Mouse (Mus musculus): ENCODE data around the gene Cdh23. TPM values are rescaled to one million over a fixed set of nuclear protein-coding genes. Genes with fewer than 3 reads are reported as not detected.
A peak's percentile ranks its signal among the peaks of the same experiment; 100 is the strongest.

The Cdh23 gene
- polyA plus RNA-seq, 1 experiment from 2014 or later: 0.53 TPM

GRCm38 (mm10) chr10:60737169-60737728 lies 41.0 kb upstream of the Cdh23 start:
- Histone ChIP-seq H3K4me2 (ENCODE audit: low read depth, low read length) (no peak overlapping the region), H3K4me3 (replicated peaks; ENCODE audit: low read length) (no peak overlapping the region), H3K27me3 (ENCODE audit: control insufficient read depth, insufficient read depth, low read length) (no peaks in the 10 kb centered on the region), H3K9me3 (replicated peaks; ENCODE audit: control insufficient read depth, low read length) (no peaks in the 10 kb centered on the region), H3K9ac (ENCODE audit: low read length) (no peak overlapping the region; the same call in 1 of the 2 replicates), H3K36me3 (ENCODE audit: control insufficient read depth, insufficient read depth, low read length) (0 out of 2 replicates have a peak, but pooled peaks cover 4% of the 10 kb centered on the region), H3K27ac (ENCODE audit: low read length) (no peak overlapping the region), H3K4me1 (ENCODE audit: control insufficient read depth, insufficient read depth, low read length) (no peaks in the 10 kb centered on the region)
- ATAC-seq (ENCODE audit: insufficient read depth, low FRiP score): no peak
- WGBS: 75% methylated on average over 11 of the region's 11 CpGs

DNA sequence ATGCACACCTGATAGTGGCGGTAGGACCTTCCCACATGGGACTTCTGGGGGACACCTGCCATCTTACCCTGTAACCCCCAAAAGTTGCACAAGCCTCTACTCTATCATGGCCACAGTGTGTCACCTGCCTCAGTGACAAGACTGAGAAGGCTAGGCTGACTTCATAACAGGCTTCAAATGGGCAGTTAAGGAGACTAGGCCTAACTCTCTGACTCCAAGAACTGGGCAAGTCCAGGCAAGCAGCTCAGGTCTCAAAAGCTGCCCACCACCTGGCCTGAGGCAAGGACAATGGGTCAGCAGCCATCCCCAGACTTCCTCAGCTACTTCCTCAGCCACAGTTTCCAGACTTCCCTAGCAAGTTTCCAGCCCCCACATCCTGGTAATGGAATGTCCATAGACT lies 39.4 kb upstream of the Cdh23 start:
- 93% methylated on average over 1 of the region's 1 CpGs for WGBS
- H3K4me1 ChIP-seq (ENCODE audit: control insufficient read depth, insufficient read depth, low read length): no peaks in the 10 kb centered on the region

GRCm38 (mm10) chr10:60733471-60733870 lies 37.2 kb upstream of the Cdh23 start:
- no peaks in the 10 kb centered on the region for H3K9me3 ChIP-seq (replicated peaks; ENCODE audit: control insufficient read depth, low read length)
- no peak overlapping the region for H3K4me2 ChIP-seq (ENCODE audit: low read depth, low read length)
- H3K36me3 ChIP-seq (ENCODE audit: control insufficient read depth, insufficient read depth, low read length): no peaks in the 10 kb centered on the region
- WGBS: 68% methylated on average over 8 of the region's 8 CpGs
- H3K4me3 ChIP-seq (replicated peaks; ENCODE audit: low read length): no peak overlapping the region
- H3K4me1 ChIP-seq (ENCODE audit: control insufficient read depth, insufficient read depth, low read length): no peaks in the 10 kb centered on the region
- no peak for ATAC-seq (ENCODE audit: insufficient read depth, low FRiP score)
- H3K9ac ChIP-seq (ENCODE audit: low read length): no peak overlapping the region
- H3K27ac ChIP-seq (ENCODE audit: low read length): no peak overlapping the region
- H3K27me3 ChIP-seq (ENCODE audit: control insufficient read depth, insufficient read depth, low read length): no peaks in the 10 kb centered on the region

More for the DNA sequence above, 39.4 kb upstream of the Cdh23 start:
- Histone ChIP-seq H3K4me2 (ENCODE audit: low read depth, low read length) (no peak overlapping the region), H3K4me3 (replicated peaks; ENCODE audit: low read length) (no peak overlapping the region), H3K27me3 (ENCODE audit: control insufficient read depth, insufficient read depth, low read length) (no peaks in the 10 kb centered on the region), H3K9ac (ENCODE audit: low read length) (no peak overlapping the region), H3K36me3 (ENCODE audit: control insufficient read depth, insufficient read depth, low read length) (no peaks in the 10 kb centered on the region), H3K27ac (ENCODE audit: low read length) (no peak overlapping the region), H3K9me3 (replicated peaks; ENCODE audit: control insufficient read depth, low read length) (no peaks in the 10 kb centered on the region)
- ATAC-seq (ENCODE audit: insufficient read depth, low FRiP score): no peak

DNA sequence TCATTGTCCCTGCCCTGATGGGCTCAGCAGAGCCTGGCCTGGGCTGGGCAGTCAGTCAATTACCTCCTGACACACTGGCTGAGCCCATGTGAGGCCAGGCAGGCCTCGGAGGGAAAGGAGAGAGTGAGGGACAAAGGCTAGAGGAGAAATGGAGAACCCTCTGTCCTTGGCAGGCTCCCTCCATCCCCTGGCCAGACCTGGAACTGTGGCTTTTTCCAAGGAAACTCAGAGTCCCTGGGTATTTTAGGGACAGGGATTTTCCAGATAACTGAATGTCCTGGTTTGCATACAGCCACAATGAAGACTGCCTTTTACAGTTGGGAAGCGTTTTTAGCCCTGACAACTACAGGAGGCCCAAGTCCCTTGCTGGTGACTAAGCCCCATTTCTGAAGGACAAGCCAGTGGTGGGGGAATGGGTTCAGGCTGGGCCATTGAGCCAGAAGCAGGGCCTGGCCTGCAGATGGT lies 36.1 kb upstream of the Cdh23 start:
- H3K36me3 ChIP-seq (ENCODE audit: control insufficient read depth, insufficient read depth, low read length): no peaks in the 10 kb centered on the region
- no peaks in the 10 kb centered on the region for H3K27me3 ChIP-seq (ENCODE audit: control insufficient read depth, insufficient read depth, low read length)
- H3K4me2 ChIP-seq (ENCODE audit: low read depth, low read length): no peak overlapping the region
- H3K9me3 ChIP-seq (replicated peaks; ENCODE audit: control insufficient read depth, low read length): no peaks in the 10 kb centered on the region
- 0 out of 2 replicates have a peak, but pooled peaks cover 3% of the 10 kb centered on the region for H3K4me1 ChIP-seq (ENCODE audit: control insufficient read depth, insufficient read depth, low read length)
- H3K9ac ChIP-seq (ENCODE audit: low read length): no peak overlapping the region
- no peak overlapping the region for H3K27ac ChIP-seq (ENCODE audit: low read length)
- WGBS: 59% methylated on average over 2 of the region's 2 CpGs
- no peak overlapping the region for H3K4me3 ChIP-seq (replicated peaks; ENCODE audit: low read length)
- no peak for ATAC-seq (ENCODE audit: insufficient read depth, low FRiP score)

- no peaks in the 10 kb centered on the region for H3K27me3 ChIP-seq (ENCODE audit: control insufficient read depth, insufficient read depth, low read length)
- 32% methylated on average over 5 of the region's 5 CpGs for WGBS
- no peak overlapping the region for H3K4me3 ChIP-seq (replicated peaks; ENCODE audit: low read length)
- no peak overlapping the region for H3K9ac ChIP-seq (ENCODE audit: low read length)
- no peak overlapping the region for H3K4me2 ChIP-seq (ENCODE audit: low read depth, low read length)
- H3K27ac ChIP-seq (ENCODE audit: low read length): no peak overlapping the region
- no peak for ATAC-seq (ENCODE audit: insufficient read depth, low FRiP score)
- H3K4me1 ChIP-seq (ENCODE audit: control insufficient read depth, insufficient read depth, low read length): 0 out of 2 replicates have a peak, but pooled peaks cover 3% of the 10 kb centered on the region
- no peaks in the 10 kb centered on the region for H3K9me3 ChIP-seq (replicated peaks; ENCODE audit: control insufficient read depth, low read length)
- no peaks in the 10 kb centered on the region for H3K36me3 ChIP-seq (ENCODE audit: control insufficient read depth, insufficient read depth, low read length)
These were observed 35.5 kb upstream of the Cdh23 start for GRCm38 (mm10) chr10:60731742-60732141.

GRCm38 (mm10) chr10:60727301-60727700 lies 31.0 kb upstream of the Cdh23 start:
- Histone ChIP-seq H3K9me3 (replicated peaks; ENCODE audit: control insufficient read depth, low read length) (no peaks in the 10 kb centered on the region), H3K4me1 (ENCODE audit: control insufficient read depth, insufficient read depth, low read length) (0 out of 2 replicates have a peak, but pooled peaks cover 3% of the 10 kb centered on the region), H3K4me3 (replicated peaks; ENCODE audit: low read length) (no peak overlapping the region), H3K9ac (ENCODE audit: low read length) (no peak overlapping the region), H3K36me3 (ENCODE audit: control insufficient read depth, insufficient read depth, low read length) (no peaks in the 10 kb centered on the region), H3K27me3 (ENCODE audit: control insufficient read depth, insufficient read depth, low read length) (no peaks in the 10 kb centered on the region), H3K27ac (ENCODE audit: low read length) (no peak overlapping the region), H3K4me2 (ENCODE audit: low read depth, low read length) (no peak overlapping the region)
- WGBS: 26% methylated on average over 5 of the region's 5 CpGs
- peak; percentile 15; the same call in 1 of the 2 replicates for ATAC-seq (ENCODE audit: insufficient read depth, low FRiP score)

- 81% methylated on average over 3 of the region's 3 CpGs for WGBS
- Histone ChIP-seq H3K27ac (ENCODE audit: low read length) (no peak overlapping the region), H3K27me3 (ENCODE audit: control insufficient read depth, insufficient read depth, low read length) (no peaks in the 10 kb centered on the region)
These were observed 30.6 kb upstream of the Cdh23 start for GRCm38 (mm10) chr10:60726896-60727295.

DNA sequence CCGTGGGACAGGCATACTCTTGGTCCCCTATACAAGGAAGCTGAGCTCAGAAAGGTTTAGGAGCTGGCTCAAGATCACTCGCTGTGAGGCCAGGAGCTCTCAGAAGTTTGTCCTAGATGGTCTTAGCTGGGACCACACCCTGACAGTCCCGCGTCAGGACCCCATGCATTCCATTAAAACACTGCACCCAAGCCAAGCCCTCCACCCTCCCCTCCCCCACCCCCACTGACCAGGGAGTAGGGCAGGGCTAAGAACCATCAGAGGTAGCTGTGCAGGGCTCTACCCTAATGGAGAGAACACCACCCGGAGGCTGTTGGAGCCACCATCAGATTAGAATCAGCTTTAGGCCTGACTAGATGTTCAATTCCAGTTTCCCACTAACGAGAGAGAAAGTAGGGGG lies 28.2 kb upstream of the Cdh23 start:
- H3K27me3 ChIP-seq (ENCODE audit: control insufficient read depth, insufficient read depth, low read length): no peaks in the 10 kb centered on the region
- 69% methylated on average over 6 of the region's 6 CpGs for WGBS

More at GRCm38 (mm10) chr10:60726896-60727295, 30.6 kb upstream of the Cdh23 start:
- no peak overlapping the region for H3K4me2 ChIP-seq (ENCODE audit: low read depth, low read length)
- 0 out of 2 replicates have a peak, but pooled peaks have one; percentile 44 for ATAC-seq (ENCODE audit: insufficient read depth, low FRiP score)
- 0 out of 2 replicates have a peak, but pooled peaks cover 3% of the 10 kb centered on the region for H3K4me1 ChIP-seq (ENCODE audit: control insufficient read depth, insufficient read depth, low read length)
- H3K9ac ChIP-seq (ENCODE audit: low read length): no peak overlapping the region
- H3K36me3 ChIP-seq (ENCODE audit: control insufficient read depth, insufficient read depth, low read length): no peaks in the 10 kb centered on the region
- H3K4me3 ChIP-seq (replicated peaks; ENCODE audit: low read length): no peak overlapping the region
- no peaks in the 10 kb centered on the region for H3K9me3 ChIP-seq (replicated peaks; ENCODE audit: control insufficient read depth, low read length)

GRCm38 (mm10) chr10:60723345-60723744 lies 27.1 kb upstream of the Cdh23 start:
- H3K27me3 ChIP-seq (ENCODE audit: control insufficient read depth, insufficient read depth, low read length): no peaks in the 10 kb centered on the region
- H3K4me1 ChIP-seq (ENCODE audit: control insufficient read depth, insufficient read depth, low read length): 0 out of 2 replicates have a peak, but pooled peaks cover 3% of the 10 kb centered on the region
- no peak overlapping the region for H3K4me2 ChIP-seq (ENCODE audit: low read depth, low read length)
- no peaks in the 10 kb centered on the region for H3K9me3 ChIP-seq (replicated peaks; ENCODE audit: control insufficient read depth, low read length)
- WGBS: 53% methylated on average over 1 of the region's 1 CpGs
- H3K4me3 ChIP-seq (replicated peaks; ENCODE audit: low read length): no peak overlapping the region
- H3K27ac ChIP-seq (ENCODE audit: low read length): no peak overlapping the region
- no peak overlapping the region for H3K9ac ChIP-seq (ENCODE audit: low read length)
- no peaks in the 10 kb centered on the region for H3K36me3 ChIP-seq (ENCODE audit: control insufficient read depth, insufficient read depth, low read length)
- no peak for ATAC-seq (ENCODE audit: insufficient read depth, low FRiP score)

More for the DNA sequence above, 28.2 kb upstream of the Cdh23 start:
- no peak for ATAC-seq (ENCODE audit: insufficient read depth, low FRiP score)
- Histone ChIP-seq H3K9me3 (replicated peaks; ENCODE audit: control insufficient read depth, low read length) (no peaks in the 10 kb centered on the region), H3K4me1 (ENCODE audit: control insufficient read depth, insufficient read depth, low read length) (0 out of 2 replicates have a peak, but pooled peaks cover 3% of the 10 kb centered on the region), H3K27ac (ENCODE audit: low read length) (no peak overlapping the region), H3K4me3 (replicated peaks; ENCODE audit: low read length) (no peak overlapping the region), H3K36me3 (ENCODE audit: control insufficient read depth, insufficient read depth, low read length) (no peaks in the 10 kb centered on the region), H3K4me2 (ENCODE audit: low read depth, low read length) (no peak overlapping the region), H3K9ac (ENCODE audit: low read length) (no peak overlapping the region)

Data from stomach, embryonic 16.5 days (tissue).